Mouse (Mus musculus): ENCODE results near the gene Top2a.

Gene Top2a

GRCm38 (mm10) chr11:99041841-99042780, 18.1 kb upstream of the Top2a start:
- in situ Hi-C loops (cut with MboI; ENCODE audit: low pct_unique_long_range_greater_than_20kb in 1 of 2, low sequenced_read_pairs in 2 of 2, unreplicated experiment in 1 of 2), result no loop called here

- in situ Hi-C loops (cut with MboI; ENCODE audit: low pct_unique_long_range_greater_than_20kb in 1 of 2, low sequenced_read_pairs in 2 of 2, unreplicated experiment in 1 of 2), result no loop called here
Observed at GRCm38 (mm10) chr11:99041051-99041729, 17.2 kb upstream of the Top2a start, which contains the start of gene Igfbp4. TSS of gene Igfbp4 (plus strand) at chr11:99041244.

GRCm38 (mm10) chr11:99040346-99040974, 16.5 kb upstream of the Top2a start:
- in situ Hi-C loops (cut with MboI; ENCODE audit: low pct_unique_long_range_greater_than_20kb in 1 of 2, low sequenced_read_pairs in 2 of 2, unreplicated experiment in 1 of 2), result no loop called here

GRCm38 (mm10) chr11:99039782-99040181, 15.8 kb upstream of the Top2a start:
- in situ Hi-C loops (cut with MboI; ENCODE audit: low pct_unique_long_range_greater_than_20kb in 1 of 2, low sequenced_read_pairs in 2 of 2, unreplicated experiment in 1 of 2), result loop anchor here in 1 of 2 experiments (10.0 kb wide), 1 partner anchor 75 kb away; no protein-coding TSS in a partner anchor

- in situ Hi-C loops (cut with MboI; ENCODE audit: low pct_unique_long_range_greater_than_20kb in 1 of 2, low sequenced_read_pairs in 2 of 2, unreplicated experiment in 1 of 2), result loop anchor here in 1 of 2 experiments (10.0 kb wide), 1 partner anchor 79 kb away; no protein-coding TSS in a partner anchor
Observed at GRCm38 (mm10) chr11:99036254-99036653, 12.3 kb upstream of the Top2a start.

- in situ Hi-C loops (cut with MboI; ENCODE audit: low pct_unique_long_range_greater_than_20kb in 1 of 2, low sequenced_read_pairs in 2 of 2, unreplicated experiment in 1 of 2), result loop anchor here in 1 of 2 experiments (10.0 kb wide), 1 partner anchor 79 kb away; no protein-coding TSS in a partner anchor
Observed at GRCm38 (mm10) chr11:99035350-99035749, 11.4 kb upstream of the Top2a start.

GRCm38 (mm10) chr11:99026899-99027440, 3.0 kb upstream of the Top2a start:
- in situ Hi-C loops (cut with MboI; ENCODE audit: low pct_unique_long_range_greater_than_20kb in 1 of 2, low sequenced_read_pairs in 2 of 2, unreplicated experiment in 1 of 2), result no loop called here

- in situ Hi-C loops (cut with MboI; ENCODE audit: low pct_unique_long_range_greater_than_20kb in 1 of 2, low sequenced_read_pairs in 2 of 2, unreplicated experiment in 1 of 2), result no loop called here
Observed at GRCm38 (mm10) chr11:99025878-99026277, 1.9 kb upstream of the Top2a start.

GRCm38 (mm10) chr11:99024468-99025134, 612 bp upstream of the Top2a start:
- in situ Hi-C loops (cut with MboI; ENCODE audit: low pct_unique_long_range_greater_than_20kb in 1 of 2, low sequenced_read_pairs in 2 of 2, unreplicated experiment in 1 of 2), result loop anchor here (25.0 kb wide), 3 partner anchors 787 to 1862 kb away; partner anchors contain the start of gene Tbkbp1 (in 1 of the 2)

- in situ Hi-C loops (cut with MboI; ENCODE audit: low pct_unique_long_range_greater_than_20kb in 1 of 2, low sequenced_read_pairs in 2 of 2, unreplicated experiment in 1 of 2), result loop anchor here (25.0 kb wide), 3 partner anchors 786 to 1861 kb away; partner anchors contain the start of gene Tbkbp1 (in 1 of the 2)
Observed at GRCm38 (mm10) chr11:99023094-99023493, 895 bp downstream of the Top2a start.

- in situ Hi-C loops (cut with MboI; ENCODE audit: low pct_unique_long_range_greater_than_20kb in 1 of 2, low sequenced_read_pairs in 2 of 2, unreplicated experiment in 1 of 2), result loop anchor here (25.0 kb wide), 3 partner anchors 785 to 1860 kb away; partner anchors contain the start of gene Tbkbp1 (in 1 of the 2)
Observed at GRCm38 (mm10) chr11:99022384-99022933, 1.5 kb downstream of the Top2a start.

GRCm38 (mm10) chr11:99019844-99020243, 4.1 kb downstream of the Top2a start:
- in situ Hi-C loops (cut with MboI; ENCODE audit: low pct_unique_long_range_greater_than_20kb in 1 of 2, low sequenced_read_pairs in 2 of 2, unreplicated experiment in 1 of 2), result loop anchor here (10.0 to 25.0 kb wide), 4 partner anchors 783 to 1858 kb away; partner anchors contain the start of gene Tbkbp1 (in 1 of the 2)

GRCm38 (mm10) chr11:99013856-99014255, 10.1 kb downstream of the Top2a start:
- in situ Hi-C loops (cut with MboI; ENCODE audit: low pct_unique_long_range_greater_than_20kb in 1 of 2, low sequenced_read_pairs in 2 of 2, unreplicated experiment in 1 of 2), result loop anchor here (5.0 to 25.0 kb wide), 5 partner anchors 97 to 1852 kb away; partner anchors contain the start of gene Tbkbp1 (in 1 of the 2)

GRCm38 (mm10) chr11:99010706-99011105, 13.3 kb downstream of the Top2a start:
- in situ Hi-C loops (cut with MboI; ENCODE audit: low pct_unique_long_range_greater_than_20kb in 1 of 2, low sequenced_read_pairs in 2 of 2, unreplicated experiment in 1 of 2), result loop anchor here (5.0 to 25.0 kb wide), 5 partner anchors 93 to 1848 kb away; partner anchors contain the start of gene Tbkbp1 (in 1 of the 2)

- in situ Hi-C loops (cut with MboI; ENCODE audit: low pct_unique_long_range_greater_than_20kb in 1 of 2, low sequenced_read_pairs in 2 of 2, unreplicated experiment in 1 of 2), result loop anchor here (5.0 to 25.0 kb wide), 5 partner anchors 93 to 1848 kb away; partner anchors contain the start of gene Tbkbp1 (in 1 of the 2)
Observed at GRCm38 (mm10) chr11:99010124-99010523, 13.9 kb downstream of the Top2a start.

- in situ Hi-C loops (cut with MboI; ENCODE audit: low pct_unique_long_range_greater_than_20kb in 1 of 2, low sequenced_read_pairs in 2 of 2, unreplicated experiment in 1 of 2), result loop anchor here (10.0 to 25.0 kb wide), 4 partner anchors 92 to 1844 kb away; partner anchors contain the start of gene Tbkbp1 (in 1 of the 2)
Observed at GRCm38 (mm10) chr11:99006788-99007187, 17.2 kb downstream of the Top2a start.

- in situ Hi-C loops (cut with MboI; ENCODE audit: low pct_unique_long_range_greater_than_20kb in 1 of 2, low sequenced_read_pairs in 2 of 2, unreplicated experiment in 1 of 2), result no loop called here
Observed at GRCm38 (mm10) chr11:98999243-98999642, 24.7 kb downstream of the Top2a start.
